Mouse (Mus musculus) thymus, postnatal 4 days (tissue): ENCODE measurements around the gene Cpeb3.
"Not testable (repeated sequence)": the region's sequence is repeated elsewhere in the genome, so short reads cannot be mapped to it uniquely, and the experiment has no call there.

Experiments
- DNase-seq: peaks from one replicate; pipeline ENCODE4 v3.0.0; 2021

Cpeb3 gene

DNA sequence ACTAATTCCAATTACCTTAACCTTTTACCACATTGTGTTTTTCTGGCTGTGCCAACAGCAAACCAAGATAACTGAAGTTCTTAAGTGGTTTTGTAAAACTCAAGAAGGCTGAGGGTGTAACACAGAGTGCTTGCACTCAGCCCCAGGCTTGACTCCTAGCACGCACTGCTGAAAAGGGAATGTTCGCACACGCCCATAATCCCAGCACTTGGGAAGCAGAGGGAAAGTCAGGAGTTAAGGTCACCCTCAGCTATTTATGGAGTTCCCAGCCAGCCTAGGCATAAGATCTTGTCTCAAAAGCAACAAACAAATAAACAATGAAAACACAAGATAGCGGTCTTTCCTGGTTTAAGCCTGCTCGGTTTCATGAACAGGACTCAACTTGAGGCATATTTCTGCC lies 63.0 kb downstream of the Cpeb3 start:
- no peak for DNase-seq

DNA sequence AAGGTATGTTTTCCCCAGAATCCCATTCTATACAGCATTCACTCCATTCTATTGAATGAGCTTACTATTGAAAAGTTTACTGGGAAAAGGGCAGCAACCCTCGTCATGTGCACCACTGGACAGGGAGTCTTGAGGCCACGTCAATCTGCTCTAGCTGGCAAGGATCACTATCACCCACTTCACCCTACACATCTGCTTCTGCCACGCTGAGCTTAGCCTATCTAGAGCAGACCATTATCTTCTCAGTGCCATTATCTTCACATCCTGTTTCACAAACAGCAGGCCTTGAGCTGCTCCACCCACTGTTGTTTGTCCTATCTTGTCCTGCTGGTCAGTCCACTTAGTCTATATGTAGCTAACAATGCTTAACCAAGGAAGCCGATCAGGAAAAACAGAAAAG lies 66.8 kb downstream of the Cpeb3 start:
- DNase-seq = no peak

DNA sequence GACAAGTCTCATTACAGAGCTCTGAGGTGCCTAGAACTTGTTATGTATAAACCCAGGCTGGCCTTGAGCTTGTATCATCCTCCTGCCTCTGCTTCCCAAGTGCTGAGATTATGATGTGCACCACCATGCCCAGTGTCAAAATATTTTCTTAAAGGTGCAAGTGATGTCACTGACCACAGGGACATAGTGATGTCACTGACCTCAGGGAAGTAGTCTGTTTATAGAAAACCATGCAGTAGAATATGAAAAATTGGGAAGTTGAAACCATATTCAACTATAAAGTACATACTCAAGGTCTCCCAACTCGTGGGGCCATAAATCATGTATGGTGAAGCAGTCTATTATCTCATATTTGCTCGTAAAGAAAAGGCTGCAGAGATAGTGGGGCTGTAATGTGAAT lies 71.3 kb downstream of the Cpeb3 start:
- DNase-seq = no peak

DNA sequence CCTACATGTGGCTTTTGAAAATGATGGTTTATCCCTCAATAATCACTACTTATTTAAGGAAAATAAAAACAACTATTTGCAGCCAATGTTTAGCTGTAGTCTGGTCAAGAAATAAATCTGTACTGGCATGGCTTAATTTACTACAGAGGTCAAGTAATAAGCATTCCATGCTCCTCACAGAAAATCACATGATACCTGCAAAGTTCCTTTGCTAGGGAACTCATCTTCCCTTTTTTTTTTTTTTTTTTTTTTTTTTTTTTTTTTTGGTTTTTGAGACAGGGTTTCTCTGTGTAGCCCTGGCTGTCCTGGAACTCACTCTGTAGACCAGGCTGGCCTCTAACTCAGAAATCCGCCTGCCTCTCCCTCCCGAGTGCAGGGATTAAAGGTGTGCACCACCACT lies 72.9 kb downstream of the Cpeb3 start:
- not testable (repeated sequence) for DNase-seq

DNA sequence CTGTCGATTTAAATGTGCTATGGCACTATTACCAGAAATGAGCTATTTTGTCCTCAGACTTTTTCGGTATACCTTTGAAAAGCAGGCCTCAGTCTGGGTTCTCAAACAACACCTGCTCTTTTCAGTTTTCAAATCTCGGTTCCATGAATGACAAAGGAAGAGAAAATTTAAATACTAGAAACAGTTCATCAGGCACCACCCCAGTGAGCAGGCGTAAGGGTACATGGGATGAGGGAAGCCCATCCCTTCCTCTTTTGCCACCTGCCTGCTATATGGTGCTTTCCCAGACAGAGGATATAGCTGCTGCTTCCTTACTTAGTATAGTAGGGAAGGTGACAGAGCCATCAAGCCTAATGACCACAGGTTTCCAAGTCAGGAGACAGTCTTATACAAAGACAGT lies 74.7 kb downstream of the Cpeb3 start:
- no peak for DNase-seq

DNA sequence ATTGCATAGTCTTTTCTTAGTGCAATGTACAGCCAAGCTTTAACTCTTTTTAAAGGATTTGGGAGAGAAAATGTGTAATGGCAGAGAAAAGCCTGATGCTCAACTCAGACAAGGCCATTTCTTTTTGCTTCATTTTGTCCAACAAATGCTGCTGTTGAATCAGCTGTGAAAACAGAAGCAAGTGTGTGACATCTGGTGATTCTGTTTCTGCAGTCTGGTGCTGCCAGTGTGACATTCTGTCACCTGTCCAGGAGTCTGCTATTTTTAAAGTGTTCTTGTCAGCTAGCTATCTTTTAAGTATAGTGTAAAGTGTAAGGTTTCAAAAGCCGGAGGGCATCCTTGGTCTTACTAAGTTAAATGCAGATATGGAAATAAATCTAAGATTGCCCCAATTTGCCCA lies 76.7 kb downstream of the Cpeb3 start:
- DNase-seq = no peak

DNA sequence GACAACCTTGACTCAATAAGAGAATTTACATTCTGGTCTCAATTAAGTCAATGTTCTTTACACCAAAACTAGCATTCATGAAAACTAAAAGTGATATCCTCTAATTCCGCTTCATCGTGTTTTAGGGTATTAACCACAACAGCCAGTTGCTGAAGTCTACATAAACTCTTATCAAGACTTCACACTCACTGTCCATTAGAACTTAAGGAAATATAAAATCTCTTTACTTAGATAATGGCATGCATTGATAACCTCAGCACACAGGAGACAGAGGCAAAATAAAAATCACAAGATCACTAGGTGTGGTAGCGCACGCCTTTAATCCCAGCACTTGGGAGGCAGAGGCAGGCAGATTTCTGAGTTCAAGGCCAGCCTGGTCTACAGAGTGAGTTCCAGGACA lies 79.9 kb downstream of the Cpeb3 start:
- DNase-seq = no peak

DNA sequence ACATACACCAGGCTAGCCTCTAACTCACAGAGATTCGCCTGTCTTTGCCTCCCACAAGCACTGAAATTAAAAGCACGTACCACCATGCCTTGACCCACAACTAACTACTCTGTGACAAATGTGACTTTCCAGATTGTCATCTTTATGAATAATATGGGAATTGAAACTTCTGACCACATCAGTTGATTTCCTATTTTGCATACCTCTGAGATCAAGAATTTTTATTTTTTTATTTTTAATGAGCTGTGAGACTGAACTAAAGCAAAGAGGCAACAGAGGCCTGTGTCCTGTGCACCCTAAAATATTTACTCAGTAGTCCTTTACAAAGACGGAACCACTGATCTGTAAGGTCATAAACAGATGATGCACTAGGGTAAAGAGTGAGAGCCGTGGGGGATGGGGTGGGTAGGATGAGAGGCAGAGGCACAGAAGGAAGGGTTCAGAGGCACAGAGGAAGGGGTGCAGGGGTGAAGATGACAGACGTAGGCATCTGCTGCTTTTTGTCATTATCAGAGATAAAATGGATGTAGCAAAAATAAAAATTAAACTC lies 81.3 kb downstream of the Cpeb3 start:
- DNase-seq = no peak

DNA sequence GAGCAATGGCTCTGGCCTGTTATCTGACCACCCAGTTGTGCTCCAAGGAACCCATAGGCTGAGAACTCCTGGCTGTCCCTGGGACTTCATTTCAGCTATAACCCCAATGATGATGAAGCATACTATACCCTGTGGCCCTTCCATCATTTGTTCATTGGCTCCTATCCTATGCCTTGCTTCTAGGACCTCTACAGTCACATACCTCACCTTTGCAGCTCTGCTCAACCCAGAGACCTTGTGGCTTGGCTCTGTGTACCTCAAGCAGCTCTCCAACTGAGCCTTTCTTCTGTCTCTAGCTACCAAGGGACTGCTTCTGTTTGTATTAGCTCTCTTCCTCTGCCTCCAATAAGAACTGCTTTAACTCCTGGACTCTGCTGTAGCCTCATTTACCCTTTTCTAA lies 83.4 kb downstream of the Cpeb3 start:
- DNase-seq = no peak

DNA sequence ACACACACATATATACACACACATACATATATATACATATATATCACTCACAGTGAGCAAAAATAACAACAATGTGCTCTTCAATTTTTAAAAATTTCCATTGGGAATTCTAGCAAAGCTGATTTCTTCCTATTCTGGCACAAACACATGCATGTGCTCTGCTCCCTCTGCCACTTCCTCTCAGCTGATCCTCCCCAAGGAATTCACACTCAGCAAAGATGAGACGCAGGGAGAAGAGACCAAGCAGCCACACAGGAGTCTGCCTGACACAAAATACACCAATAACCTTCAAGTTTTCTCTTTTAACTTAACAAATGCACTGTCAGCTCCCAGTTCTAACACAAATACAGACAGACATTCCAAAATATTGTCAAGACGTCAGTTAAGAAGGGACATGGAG lies 89.1 kb downstream of the Cpeb3 start:
- no peak for DNase-seq

DNA sequence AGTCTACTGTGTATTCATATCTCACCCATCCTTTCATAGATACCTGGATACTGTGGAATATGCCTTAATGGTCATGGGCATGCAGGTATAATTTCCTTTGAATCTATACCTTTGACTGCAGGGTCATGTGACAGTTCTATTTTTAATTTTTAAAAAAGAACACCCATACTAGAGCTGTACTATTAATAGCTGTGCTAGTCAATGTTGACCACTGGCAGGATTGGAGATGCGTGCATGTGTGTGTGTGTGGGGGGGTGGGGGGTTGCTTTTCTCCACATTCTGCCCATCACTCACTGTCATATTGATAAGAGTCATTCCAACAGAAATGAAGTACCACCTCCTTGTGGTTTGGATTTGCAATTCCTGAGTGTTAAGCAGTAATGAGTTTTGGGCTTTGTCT lies 92.6 kb downstream of the Cpeb3 start:
- no peak for DNase-seq

DNA sequence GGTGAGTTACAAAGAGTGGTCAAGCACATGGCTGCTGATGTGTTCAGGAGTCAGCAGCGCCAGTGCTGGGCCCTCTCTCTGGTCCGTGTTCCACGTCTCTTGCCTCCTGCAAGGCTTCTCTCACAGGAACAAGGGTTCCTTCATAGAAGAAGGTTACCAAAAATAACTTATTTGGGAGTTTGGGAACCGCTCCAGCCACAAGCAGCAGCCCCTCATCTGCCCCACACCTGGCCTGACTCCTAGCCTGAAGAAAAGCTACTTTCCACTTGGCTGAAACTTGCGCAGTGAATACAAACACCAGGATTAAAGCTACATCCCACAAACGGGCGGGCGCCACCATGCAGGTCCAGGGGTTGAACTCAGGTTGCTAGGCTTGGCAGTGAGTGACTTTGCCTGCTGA lies 93.0 kb downstream of the Cpeb3 start:
- no peak for DNase-seq

DNA sequence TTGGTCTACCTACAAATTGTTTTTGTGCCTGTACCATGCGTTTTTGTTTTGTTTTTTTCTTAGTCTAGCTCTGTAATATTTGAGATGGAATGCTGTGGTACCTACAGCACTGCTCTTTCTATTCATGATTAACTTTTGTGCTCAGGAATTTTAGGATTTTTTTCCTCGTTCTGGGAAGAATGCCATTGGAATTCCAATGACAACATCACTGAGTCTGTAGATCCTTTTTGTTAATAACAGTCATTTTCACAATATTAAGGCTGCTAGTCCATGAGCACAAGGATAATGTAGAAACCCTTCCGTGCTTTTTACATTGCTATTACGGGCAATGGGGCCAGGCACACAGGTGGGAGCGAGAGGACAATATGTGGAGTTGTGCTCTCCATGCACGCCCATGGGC lies 96.6 kb downstream of the Cpeb3 start:
- no peak for DNase-seq

DNA sequence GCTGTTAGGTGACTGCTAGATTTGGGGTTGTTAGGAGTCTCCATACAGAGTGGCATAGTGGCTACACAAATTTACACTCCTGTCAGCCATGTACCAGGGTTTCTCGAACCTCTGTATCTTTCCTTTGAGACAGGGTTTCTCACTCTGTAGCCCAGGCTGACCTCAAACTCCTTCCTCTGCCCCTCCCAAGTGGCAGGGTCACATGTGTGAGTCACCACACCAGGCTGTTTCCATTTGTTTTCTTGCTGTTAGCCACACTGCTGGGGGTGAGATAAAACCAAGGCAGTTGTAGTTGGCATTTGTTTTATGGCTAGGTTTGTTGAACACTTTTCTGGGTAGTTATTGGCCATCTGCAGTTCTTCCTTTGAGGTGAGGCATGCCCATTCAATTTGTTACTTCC lies 97.9 kb downstream of the Cpeb3 start:
- DNase-seq = no peak

DNA sequence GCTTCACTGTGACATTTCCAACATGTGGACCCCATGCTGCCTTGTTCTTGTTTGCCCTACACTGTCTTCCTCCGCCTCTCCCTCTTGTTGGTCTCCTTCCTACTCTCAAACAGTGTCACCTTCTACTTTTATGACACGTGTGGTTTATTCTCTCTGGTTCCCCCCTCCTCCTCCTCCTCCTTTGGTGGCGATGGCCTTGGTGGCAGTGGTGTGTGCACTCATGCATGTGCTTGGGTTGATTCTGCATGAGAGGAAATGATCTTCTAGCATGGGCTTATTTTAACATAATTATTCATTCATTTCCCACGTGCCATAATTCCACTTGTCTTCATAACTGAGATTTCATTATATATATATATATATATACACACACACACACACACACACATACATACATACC lies 98.5 kb downstream of the Cpeb3 start:
- no peak for DNase-seq

DNA sequence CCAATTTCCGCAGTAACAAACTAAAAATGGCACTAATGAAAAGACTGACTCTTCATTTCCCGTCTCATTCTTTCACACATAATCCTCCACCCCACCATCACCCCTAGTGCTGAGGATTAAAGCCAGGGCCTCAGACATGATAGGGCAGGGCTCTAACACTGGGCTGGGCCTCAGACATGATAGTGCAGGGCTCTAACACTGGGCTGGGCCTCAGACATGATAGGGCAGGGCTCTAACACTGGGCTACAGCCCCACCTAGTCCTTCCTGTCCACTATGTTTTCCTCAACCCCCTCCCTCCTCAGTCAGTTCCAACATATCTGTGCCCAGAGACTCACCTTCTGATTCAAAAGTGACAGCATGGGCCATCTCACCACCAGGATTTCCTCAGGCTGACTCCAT lies 107.7 kb downstream of the Cpeb3 start:
- no peak for DNase-seq

DNA sequence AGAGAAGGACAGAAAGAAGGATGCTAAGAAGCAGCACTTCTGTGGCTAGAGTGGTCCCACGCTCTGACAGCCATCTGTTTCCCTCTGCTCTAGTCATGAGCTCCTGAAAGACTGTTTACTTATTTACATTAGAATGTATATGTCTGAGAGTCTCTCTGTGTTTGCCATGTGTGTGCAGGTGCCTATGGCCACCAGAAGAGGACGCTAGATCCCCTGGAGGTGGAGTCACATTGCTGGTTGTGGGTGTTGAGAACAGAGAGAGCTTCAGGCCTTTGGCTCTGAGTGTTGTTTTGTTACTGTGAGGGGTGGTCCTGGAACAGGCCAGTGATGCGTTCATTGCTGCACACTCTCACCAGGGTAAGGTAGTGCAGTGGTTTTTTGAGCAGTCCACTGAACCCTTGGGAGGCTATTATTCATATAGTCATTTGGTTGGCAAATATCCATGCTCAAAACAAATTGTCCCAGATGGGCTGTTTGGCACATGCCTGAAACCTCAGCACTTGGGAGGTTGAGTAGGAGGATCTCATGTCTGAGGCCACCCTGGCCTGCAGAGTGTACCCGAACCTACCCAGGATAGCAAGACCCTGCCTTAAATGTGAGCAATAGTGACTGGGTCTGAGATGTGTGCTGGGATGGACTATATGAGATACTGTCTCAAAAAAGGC lies 112.6 kb downstream of the Cpeb3 start:
- no peak for DNase-seq

DNA sequence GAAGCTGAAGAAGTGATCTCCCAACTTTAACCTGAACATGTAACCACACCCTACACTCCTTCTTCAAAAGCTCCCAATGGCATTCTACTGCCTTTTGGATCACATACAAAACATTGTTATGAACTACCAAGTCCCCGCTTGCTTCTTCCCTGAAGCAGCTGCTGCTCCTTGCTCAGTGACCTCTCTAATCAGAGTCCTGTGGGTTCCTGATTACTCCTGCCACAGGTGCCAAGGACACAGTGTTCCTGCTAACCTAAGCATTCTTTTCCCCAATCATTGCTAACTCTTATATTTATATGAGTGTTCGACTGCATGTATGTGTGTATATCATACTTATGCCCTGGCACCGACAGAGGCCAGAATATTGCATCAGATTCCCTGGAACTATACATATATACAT lies 115.2 kb downstream of the Cpeb3 start:
- no peak for DNase-seq

DNA sequence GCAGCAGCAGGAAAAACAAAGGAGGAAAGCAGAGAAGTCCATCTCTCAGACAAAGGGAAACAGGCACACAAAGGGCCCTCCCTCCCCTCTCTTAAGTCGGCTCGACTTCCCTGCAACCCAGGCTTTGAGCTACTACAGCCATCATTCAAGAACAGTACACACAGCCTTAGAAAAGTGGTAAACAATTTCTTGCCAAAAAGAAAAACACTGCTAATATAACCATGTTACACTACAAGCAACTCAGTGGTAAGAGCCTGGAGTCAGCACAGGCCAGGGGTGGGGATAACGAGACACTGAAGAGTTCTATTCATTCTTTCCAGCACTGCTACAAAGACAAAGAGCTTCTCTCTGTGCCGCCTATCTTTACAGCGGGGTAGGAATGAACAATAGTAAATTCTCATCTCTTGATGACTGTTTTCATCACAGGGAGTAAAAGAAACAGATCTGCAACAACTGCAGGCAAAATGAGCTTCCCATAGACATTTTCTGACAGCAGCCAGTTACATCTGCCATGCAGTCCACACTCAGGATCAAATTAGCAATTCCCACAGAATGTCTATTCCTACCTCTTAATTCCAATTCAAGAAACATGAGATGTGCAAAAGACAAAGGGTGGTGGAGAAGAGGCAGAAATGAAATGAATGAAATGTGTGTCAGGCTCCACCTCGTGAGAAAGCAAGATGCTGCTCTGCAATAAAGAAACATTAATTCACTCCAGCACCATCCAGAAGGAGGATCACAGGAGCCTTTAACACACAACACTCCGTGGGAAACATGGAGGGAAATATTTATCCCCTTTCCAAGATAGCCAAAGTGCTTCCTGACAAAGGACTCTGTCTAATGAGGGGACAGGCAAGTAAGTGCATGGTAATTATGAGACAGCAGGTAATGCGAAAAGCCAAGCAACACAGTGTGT lies 118.0 kb downstream of the Cpeb3 start:
- no peak for DNase-seq

DNA sequence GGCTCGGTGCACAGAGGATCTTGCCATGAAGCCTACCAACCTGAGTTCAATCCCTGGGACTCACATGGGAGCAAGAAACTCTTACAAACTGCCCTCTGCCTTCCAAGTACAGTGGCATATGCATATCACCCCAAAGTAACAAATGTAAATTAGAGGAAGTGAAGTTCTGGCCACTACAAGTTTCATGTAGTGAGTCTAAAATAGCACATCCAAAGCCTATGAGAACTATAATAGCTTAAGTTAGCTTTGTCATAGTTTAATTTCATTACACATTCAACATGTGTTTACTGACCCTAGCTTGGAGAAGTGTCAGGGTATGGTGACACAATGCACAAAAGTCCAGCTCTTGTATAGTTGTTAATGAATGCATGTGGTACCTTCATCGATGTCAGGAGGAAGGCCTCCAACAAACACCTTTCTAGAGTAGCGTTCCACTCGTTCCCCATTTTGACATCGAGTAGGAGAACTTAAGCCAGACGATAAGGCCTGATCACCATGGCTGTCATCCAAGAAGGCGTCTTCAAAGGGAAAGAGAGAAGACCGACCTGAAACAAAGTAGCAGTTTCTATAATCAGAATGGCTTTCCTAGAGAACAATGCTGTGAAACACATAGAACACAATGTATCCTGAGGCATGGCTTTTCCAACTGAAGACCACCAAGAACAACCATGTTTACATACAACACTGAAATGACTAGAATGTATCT lies 120.2 kb downstream of the Cpeb3 start:
- DNase-seq = no peak

DNA sequence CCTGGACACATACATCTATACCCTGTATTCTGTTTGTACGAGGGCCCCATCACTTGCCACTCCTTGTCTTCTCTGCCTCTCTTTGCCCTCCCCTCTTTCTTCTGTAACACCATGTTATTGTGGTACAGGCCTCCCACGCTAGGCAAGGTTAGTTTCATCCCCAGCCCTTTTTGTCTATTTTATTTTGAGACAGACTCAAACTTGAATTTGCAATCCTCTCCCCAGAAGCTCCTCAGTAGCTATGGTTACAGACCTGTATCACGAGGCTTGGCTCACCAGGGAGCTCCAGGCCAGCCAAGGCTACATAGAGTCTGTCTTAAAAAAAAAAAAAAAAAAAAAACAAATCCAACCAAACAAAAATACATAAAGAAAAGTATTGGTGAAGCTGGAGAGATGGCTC lies 123.9 kb downstream of the Cpeb3 start:
- no peak for DNase-seq

DNA sequence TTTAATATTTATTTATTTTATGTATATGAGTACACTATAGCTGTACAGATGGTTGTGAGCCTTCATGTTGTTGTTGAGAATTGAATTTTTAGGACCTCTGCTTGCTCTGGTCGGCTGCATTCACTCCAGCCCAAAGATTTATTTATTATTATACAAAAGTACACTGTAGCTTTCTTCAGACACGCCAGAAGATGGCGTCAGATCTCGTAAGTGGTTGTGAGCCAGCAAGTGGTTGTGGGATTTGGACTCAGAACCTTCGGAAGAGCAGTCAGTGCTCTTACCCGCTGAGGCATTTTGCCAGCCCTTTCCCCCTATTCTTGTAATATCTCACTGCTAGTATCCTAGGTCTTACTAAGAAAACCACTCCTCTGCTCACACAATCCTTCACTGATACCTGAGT lies 126.9 kb downstream of the Cpeb3 start:
- no peak for DNase-seq

DNA sequence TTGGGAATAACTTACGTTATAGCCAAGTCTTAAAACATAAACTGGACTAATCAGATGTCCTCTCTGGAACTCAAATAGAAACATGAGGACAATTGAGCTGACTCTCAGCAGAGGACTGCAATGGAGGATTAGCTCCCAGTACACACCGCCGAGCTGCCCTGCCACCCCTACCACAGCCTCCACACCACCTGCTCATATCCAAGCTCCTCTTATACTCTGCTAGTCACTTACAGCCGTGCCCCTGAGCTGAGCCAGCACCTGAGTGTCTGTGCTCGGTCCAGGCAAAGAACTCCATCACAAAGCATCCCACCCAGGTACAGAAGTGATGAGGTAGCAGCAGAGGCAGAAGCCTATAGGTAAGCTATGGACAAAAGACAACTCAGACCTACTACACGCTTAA lies 129.2 kb downstream of the Cpeb3 start:
- DNase-seq = no peak

DNA sequence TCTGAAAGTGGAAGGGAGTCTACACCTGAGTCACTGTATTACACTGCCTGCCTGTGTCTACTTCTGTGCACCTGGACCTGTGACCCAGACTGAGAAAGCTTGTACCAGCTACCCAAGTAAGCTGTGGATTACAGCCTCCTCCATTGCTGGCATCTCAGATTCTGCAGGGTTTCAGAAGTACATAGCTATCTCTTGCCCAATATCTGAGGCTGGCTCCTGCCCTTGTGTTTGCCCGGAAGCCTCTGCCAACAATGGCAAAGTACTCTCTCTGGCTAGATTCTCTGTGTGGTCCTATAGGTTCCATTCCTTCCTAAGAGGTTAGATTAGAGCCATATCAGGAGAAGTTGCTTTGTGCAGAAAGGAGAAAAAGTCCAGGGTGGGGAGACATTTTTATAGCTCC lies 129.8 kb downstream of the Cpeb3 start:
- DNase-seq = no peak
